Mouse (Mus musculus): Measurements from ENCODE around the gene D11Wsu47e. TPM values are rescaled to one million over a fixed set of nuclear protein-coding genes. Genes with fewer than 3 reads are reported as not detected.
"Not testable (repeated sequence)": the region's sequence is repeated elsewhere in the genome, so short reads cannot be mapped to it uniquely, and the experiment has no call there.

The D11Wsu47e gene
- polyA plus RNA-seq, 1 experiment from 2014 or later = 23.7 TPM

GRCm38 (mm10) chr11:113654105-113654504, 30.1 kb upstream of the D11Wsu47e start:
- Histone ChIP-seq H3K27me3 (no peaks in the 10 kb centered on the region), H3K9me3 (no peaks in the 10 kb centered on the region), H3K27ac (peak overlapping the region; percentile 72), H3K4me2 (no peak overlapping the region), H3K9ac (replicated peaks) (no peak overlapping the region), H3K36me3 (peaks cover 77% of the 10 kb centered on the region), H3K4me1 (replicated peaks) (peaks cover 41% of the 10 kb centered on the region), H3K4me3 (replicated peaks) (no peak overlapping the region)
- no peak for ATAC-seq (ENCODE audit: insufficient number of reproducible peaks, insufficient read depth, low FRiP score, low TSS enrichment, low read depth)
- 75% methylated on average over 15 of the region's 15 CpGs for WGBS

DNA sequence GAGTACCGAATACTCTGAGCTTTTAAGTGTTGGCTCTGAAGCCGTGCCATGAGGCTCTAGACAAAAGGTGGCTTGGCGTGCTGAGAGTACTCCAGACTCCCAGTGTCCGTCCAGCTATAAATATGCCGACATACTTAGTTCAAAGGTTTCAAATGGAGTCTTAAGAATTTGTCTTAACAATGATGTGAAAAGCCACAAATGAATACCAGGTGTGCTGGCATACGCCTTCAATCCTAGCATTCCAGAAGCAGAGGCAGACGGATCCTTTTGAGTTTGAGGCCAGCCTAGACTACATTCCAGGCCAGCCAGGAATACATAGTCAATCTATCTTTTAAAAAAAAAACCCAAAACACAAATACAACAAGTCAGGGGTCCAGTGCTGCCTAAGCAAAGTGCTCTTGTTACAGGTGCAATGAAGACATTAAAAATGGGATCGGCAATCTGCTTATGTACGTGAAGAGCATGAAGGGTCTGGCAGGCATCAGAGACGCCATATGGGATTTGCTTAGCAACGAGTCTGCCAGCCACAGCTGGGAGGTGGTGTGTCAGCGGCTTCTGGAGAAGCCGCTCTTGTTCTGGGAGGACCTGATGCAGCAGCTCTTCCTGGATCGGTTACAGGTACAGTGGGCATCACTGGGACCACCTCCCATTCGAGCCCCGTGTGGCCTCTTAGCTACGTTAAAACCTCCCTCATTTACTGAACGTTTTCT, 29.5 kb upstream of the D11Wsu47e start:
- no peak overlapping the region for H3K9ac ChIP-seq (replicated peaks)
- H3K27me3 ChIP-seq = no peaks in the 10 kb centered on the region
- peak overlapping the region; percentile 72 for H3K27ac ChIP-seq
- H3K4me2 ChIP-seq = no peak overlapping the region; the same call in 1 of the 2 replicates
- no peak for ATAC-seq (ENCODE audit: insufficient number of reproducible peaks, insufficient read depth, low FRiP score, low TSS enrichment, low read depth)
- peaks cover 83% of the 10 kb centered on the region for H3K36me3 ChIP-seq
- no peak overlapping the region for H3K4me3 ChIP-seq (replicated peaks)
- WGBS = 37% methylated on average over 18 of the region's 18 CpGs
- no peaks in the 10 kb centered on the region for H3K9me3 ChIP-seq
- peaks cover 41% of the 10 kb centered on the region for H3K4me1 ChIP-seq (replicated peaks)

DNA sequence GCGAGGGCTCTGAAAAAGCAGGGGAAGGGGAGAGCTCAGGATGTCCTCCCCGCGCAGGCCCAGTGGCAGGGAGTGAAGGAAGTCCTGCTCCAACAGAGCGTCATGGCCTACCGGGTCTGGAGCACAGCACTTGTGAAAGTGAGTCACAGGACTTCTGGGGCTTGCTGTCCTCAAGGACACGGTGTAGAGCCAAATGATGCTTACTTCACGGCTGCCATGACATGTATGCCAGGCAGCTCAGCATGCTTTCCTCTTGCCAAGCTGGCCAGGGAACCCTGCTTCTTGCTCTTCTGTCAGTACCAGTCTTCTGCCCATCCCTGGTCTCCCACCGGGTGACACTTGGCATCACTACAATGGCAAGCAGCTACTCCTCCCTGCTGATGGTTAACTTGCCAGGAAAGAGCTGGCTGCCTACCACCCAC, 27.7 kb upstream of the D11Wsu47e start:
- H3K9me3 ChIP-seq = no peaks in the 10 kb centered on the region
- H3K27ac ChIP-seq = no peak overlapping the region
- peaks cover 98% of the 10 kb centered on the region for H3K36me3 ChIP-seq
- no peak overlapping the region for H3K9ac ChIP-seq (replicated peaks)
- ATAC-seq (ENCODE audit: insufficient number of reproducible peaks, insufficient read depth, low FRiP score, low TSS enrichment, low read depth) = no peak
- 86% methylated on average over 8 of the region's 8 CpGs for WGBS
- no peak overlapping the region for H3K4me3 ChIP-seq (replicated peaks)
- H3K4me1 ChIP-seq (replicated peaks) = peaks cover 25% of the 10 kb centered on the region
- no peaks in the 10 kb centered on the region for H3K27me3 ChIP-seq
- no peak overlapping the region for H3K4me2 ChIP-seq

DNA sequence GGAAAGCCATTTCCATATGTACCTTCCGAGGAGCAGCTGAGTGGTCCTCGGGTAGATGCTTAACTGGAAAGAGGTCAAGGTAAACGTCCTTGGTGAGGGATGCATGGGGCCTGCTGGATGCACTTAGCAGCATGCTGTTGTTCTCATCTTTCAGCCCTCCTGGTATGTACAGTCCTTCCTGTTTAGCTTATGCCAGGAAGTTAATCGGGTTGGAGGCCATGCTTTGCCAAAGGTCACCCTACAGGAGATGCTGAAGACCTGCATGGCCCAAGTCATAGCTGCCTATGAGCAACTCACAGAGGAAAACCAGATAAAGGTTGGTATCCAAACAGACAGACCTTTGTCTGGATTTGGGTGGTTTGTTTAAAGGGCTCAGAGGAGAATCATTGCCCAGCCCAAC, 27.0 kb upstream of the D11Wsu47e start:
- Histone ChIP-seq H3K4me1 (replicated peaks) (peaks cover 20% of the 10 kb centered on the region), H3K27ac (no peak overlapping the region), H3K27me3 (no peaks in the 10 kb centered on the region), H3K4me2 (no peak overlapping the region), H3K9me3 (no peaks in the 10 kb centered on the region), H3K9ac (replicated peaks) (no peak overlapping the region), H3K4me3 (replicated peaks) (no peak overlapping the region), H3K36me3 (peaks cover 98% of the 10 kb centered on the region)
- WGBS = 59% methylated on average over 4 of the region's 4 CpGs
- no peak for ATAC-seq (ENCODE audit: insufficient number of reproducible peaks, insufficient read depth, low FRiP score, low TSS enrichment, low read depth)

- Histone ChIP-seq H3K4me3 (replicated peaks) (no peak overlapping the region), H3K27me3 (no peaks in the 10 kb centered on the region), H3K9ac (replicated peaks) (no peak overlapping the region), H3K9me3 (no peaks in the 10 kb centered on the region), H3K27ac (no peak overlapping the region), H3K4me2 (no peak overlapping the region), H3K36me3 (peaks cover 98% of the 10 kb centered on the region), H3K4me1 (replicated peaks) (peaks cover 20% of the 10 kb centered on the region)
- no peak for ATAC-seq (ENCODE audit: insufficient number of reproducible peaks, insufficient read depth, low FRiP score, low TSS enrichment, low read depth)
- WGBS = 90% methylated on average over 8 of the region's 8 CpGs
These were observed 25.9 kb upstream of the D11Wsu47e start for GRCm38 (mm10) chr11:113658319-113658718.

GRCm38 (mm10) chr11:113658763-113659162, 25.4 kb upstream of the D11Wsu47e start:
- 77% methylated on average over 4 of the region's 4 CpGs for WGBS
- Histone ChIP-seq H3K4me2 (no peak overlapping the region), H3K9ac (replicated peaks) (no peak overlapping the region), H3K4me1 (replicated peaks) (peaks cover 15% of the 10 kb centered on the region), H3K36me3 (peaks cover 98% of the 10 kb centered on the region), H3K9me3 (no peaks in the 10 kb centered on the region), H3K27ac (no peak overlapping the region), H3K4me3 (replicated peaks) (no peak overlapping the region), H3K27me3 (no peaks in the 10 kb centered on the region)
- no peak for ATAC-seq (ENCODE audit: insufficient number of reproducible peaks, insufficient read depth, low FRiP score, low TSS enrichment, low read depth)

DNA sequence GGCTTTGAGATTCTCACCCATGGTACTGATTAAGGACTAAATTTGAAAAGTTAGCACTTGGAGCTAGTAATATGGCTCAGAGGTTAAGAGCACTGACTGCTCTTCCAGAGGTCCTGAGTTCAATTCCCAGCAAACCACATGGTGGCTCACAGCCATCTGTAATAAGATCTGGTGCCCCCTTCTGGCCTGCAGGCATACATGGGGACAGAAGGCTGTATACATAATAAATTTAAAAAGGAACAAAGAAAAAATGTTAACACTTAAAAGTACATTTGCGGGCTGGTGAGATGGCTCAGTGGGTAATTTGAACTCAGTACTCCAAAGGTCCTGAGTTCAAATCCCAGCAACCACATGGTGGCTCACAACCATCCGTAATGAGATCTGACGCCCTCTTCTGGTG, 24.0 kb upstream of the D11Wsu47e start:
- peaks cover 98% of the 10 kb centered on the region for H3K36me3 ChIP-seq
- not testable (repeated sequence) for ATAC-seq (ENCODE audit: insufficient number of reproducible peaks, insufficient read depth, low FRiP score, low TSS enrichment, low read depth); H3K27me3 ChIP-seq

GRCm38 (mm10) chr11:113660940-113661339, 23.3 kb upstream of the D11Wsu47e start:
- H3K36me3 ChIP-seq = peaks cover 93% of the 10 kb centered on the region
- no peak for ATAC-seq (ENCODE audit: insufficient number of reproducible peaks, insufficient read depth, low FRiP score, low TSS enrichment, low read depth)
- H3K4me2 ChIP-seq = no peak overlapping the region
- H3K4me1 ChIP-seq (replicated peaks) = no peaks in the 10 kb centered on the region
- whole genome bisulfite sequencing = 91% methylated on average over 11 of the region's 11 CpGs
- no peak overlapping the region for H3K4me3 ChIP-seq (replicated peaks)
- no peak overlapping the region for H3K27ac ChIP-seq
- no peaks in the 10 kb centered on the region for H3K27me3 ChIP-seq
- no peak overlapping the region for H3K9ac ChIP-seq (replicated peaks)
- H3K9me3 ChIP-seq = no peaks in the 10 kb centered on the region

More for the DNA sequence above, 24.0 kb upstream of the D11Wsu47e start:
- H3K4me1 ChIP-seq (replicated peaks); H3K4me2 ChIP-seq; H3K4me3 ChIP-seq (replicated peaks); H3K27ac ChIP-seq; H3K9ac ChIP-seq (replicated peaks); H3K9me3 ChIP-seq: not testable (repeated sequence)
- 94% methylated on average over 3 of the region's 3 CpGs for WGBS

DNA sequence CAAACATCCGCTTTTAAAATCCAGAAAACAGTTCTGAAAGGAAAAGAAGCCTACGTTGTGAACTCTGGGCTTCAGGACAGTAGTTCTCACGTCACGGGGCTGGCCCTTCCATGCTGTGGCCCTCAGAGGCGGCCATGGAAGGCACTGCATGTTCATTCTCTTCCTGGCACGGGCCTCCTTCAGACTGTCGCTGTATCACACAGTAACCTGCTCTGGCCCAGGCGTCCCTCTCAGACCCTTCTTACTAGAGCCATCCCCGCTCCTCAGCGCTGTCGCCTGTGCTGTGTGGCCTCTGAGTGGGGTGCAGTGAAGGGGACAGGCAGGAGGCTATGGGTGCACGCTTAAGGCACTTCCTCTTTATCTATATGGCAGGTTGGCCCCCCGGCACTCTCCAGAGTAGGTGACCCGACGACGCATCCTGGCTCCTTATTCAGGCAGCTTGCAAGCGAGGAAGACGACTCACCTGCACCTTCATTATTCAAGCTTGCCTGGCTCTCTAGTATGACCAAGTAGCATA, 22.3 kb upstream of the D11Wsu47e start:
- Histone ChIP-seq H3K27ac (no peak overlapping the region), H3K4me1 (replicated peaks) (peaks cover 4% of the 10 kb centered on the region; the same call in 1 of the 2 replicates), H3K36me3 (peaks cover 88% of the 10 kb centered on the region), H3K4me3 (replicated peaks) (no peak overlapping the region), H3K4me2 (no peak overlapping the region), H3K9me3 (no peaks in the 10 kb centered on the region), H3K9ac (replicated peaks) (no peak overlapping the region), H3K27me3 (no peaks in the 10 kb centered on the region)
- no peak for ATAC-seq (ENCODE audit: insufficient number of reproducible peaks, insufficient read depth, low FRiP score, low TSS enrichment, low read depth)
- WGBS = 90% methylated on average over 18 of the region's 18 CpGs

GRCm38 (mm10) chr11:113664279-113664678, 19.9 kb upstream of the D11Wsu47e start:
- Histone ChIP-seq H3K27me3 (no peaks in the 10 kb centered on the region), H3K4me2 (no peak overlapping the region)
- ATAC-seq (ENCODE audit: insufficient number of reproducible peaks, insufficient read depth, low FRiP score, low TSS enrichment, low read depth) = no peak

GRCm38 (mm10) chr11:113666205-113666604, 18.0 kb upstream of the D11Wsu47e start:
- H3K27me3 ChIP-seq = no peaks in the 10 kb centered on the region
- ATAC-seq (ENCODE audit: insufficient number of reproducible peaks, insufficient read depth, low FRiP score, low TSS enrichment, low read depth) = no peak
- no peak overlapping the region for H3K27ac ChIP-seq
- H3K4me1 ChIP-seq (replicated peaks) = peaks cover 19% of the 10 kb centered on the region
- no peak overlapping the region for H3K4me3 ChIP-seq (replicated peaks)
- H3K9ac ChIP-seq (replicated peaks) = no peak overlapping the region
- H3K9me3 ChIP-seq = no peaks in the 10 kb centered on the region
- WGBS = 72% methylated on average over 6 of the region's 6 CpGs
- peaks cover 84% of the 10 kb centered on the region for H3K36me3 ChIP-seq
- H3K4me2 ChIP-seq = no peak overlapping the region

More at GRCm38 (mm10) chr11:113664279-113664678, 19.9 kb upstream of the D11Wsu47e start:
- H3K4me1 ChIP-seq (replicated peaks) = peaks cover 19% of the 10 kb centered on the region
- H3K27ac ChIP-seq = no peak overlapping the region
- no peaks in the 10 kb centered on the region for H3K9me3 ChIP-seq
- no peak overlapping the region for H3K9ac ChIP-seq (replicated peaks)
- H3K4me3 ChIP-seq (replicated peaks) = no peak overlapping the region
- 77% methylated on average over 2 of the region's 2 CpGs for WGBS
- H3K36me3 ChIP-seq = peaks cover 88% of the 10 kb centered on the region

- Histone ChIP-seq H3K4me3 (replicated peaks) (no peak overlapping the region), H3K27me3 (no peaks in the 10 kb centered on the region), H3K4me1 (replicated peaks) (peaks cover 19% of the 10 kb centered on the region), H3K4me2 (no peak overlapping the region), H3K9me3 (no peaks in the 10 kb centered on the region), H3K36me3 (peaks cover 84% of the 10 kb centered on the region), H3K9ac (replicated peaks) (no peak overlapping the region), H3K27ac (no peak overlapping the region)
- WGBS = 55% methylated on average over 10 of the region's 10 CpGs
- ATAC-seq (ENCODE audit: insufficient number of reproducible peaks, insufficient read depth, low FRiP score, low TSS enrichment, low read depth) = no peak
These were observed 17.6 kb upstream of the D11Wsu47e start for GRCm38 (mm10) chr11:113666648-113667047.
